9 mouse cellular contexts compared by ENCODE assay signal in the genomic region with DNA sequence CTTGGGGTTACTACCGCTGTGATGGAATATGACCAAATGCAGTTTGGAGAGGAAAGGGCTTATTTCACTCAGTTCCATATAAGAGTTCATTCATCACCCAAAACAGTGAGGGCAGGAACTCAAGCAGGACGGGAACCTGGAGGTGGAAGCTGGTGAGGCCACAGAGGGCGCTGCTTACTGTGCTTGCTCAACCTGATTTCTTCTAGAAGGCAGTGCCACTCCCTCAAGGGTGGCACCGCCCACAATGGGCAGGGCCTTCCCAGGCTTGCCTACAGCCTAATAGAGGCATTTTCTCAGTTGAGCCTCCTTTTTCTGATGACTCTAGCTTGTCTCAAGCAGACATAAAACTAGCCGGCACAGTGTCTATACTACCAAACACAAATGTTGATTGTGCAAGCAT. TPM values are rescaled to one million over a fixed set of nuclear protein-coding genes. Genes with fewer than 3 reads are reported as not detected.
DNase-seq lines count a peak whose midpoint lies in the region; ATAC-seq and TF ChIP-seq lines count a peak whose summit lies in the region.
"Had no signal": no experiment of that assay in that cellular context is flagged by ENCODE, and none has a peak within 500 bp of the region (broad histone marks: within the 10 kb centered on the region; RNA-seq: fewer than 3 reads in every experiment).

No protein-coding gene starts in this region.

- TF ChIP-seq CTCF in layer of hippocampus, adult 2 months (conservative IDR thresholded peaks at IDR 0.05), result 0 out of 2 replicates have a peak, but pooled peaks have one; percentile 26

- H3K27ac ChIP-seq in layer of hippocampus, adult 2 months, result no peak overlapping the region
- H3K27ac ChIP-seq: limb, embryonic 13.5 days had no signal

- ATAC-seq in neutrophil, adult 5-6 weeks (ENCODE audit: extremely low read depth, insufficient number of reproducible peaks, low FRiP score, poor library complexity, severe bottlenecking), result peak; percentile 97

- H3K4me3 ChIP-seq in layer of hippocampus, adult 2 months, result no peak overlapping the region
- H3K4me3 ChIP-seq: limb, embryonic 13.5 days had no signal

- DNase-seq in layer of hippocampus, adult 2 months (ENCODE audit: low spot score in 2 of 2), result no peak
- DNase-seq in layer of hippocampus, adult 9-10 months (ENCODE audit: low spot score), result no peak
- DNase-seq in MEL-GATA-1-ER (ENCODE audit: extremely low read depth, low read depth), result peak; percentile 44
- peak; percentile 11 for DNase-seq in embryo, embryonic 11 days
- peak; percentile 74 for DNase-seq in liver
- DNase-seq in yolk sac, embryonic 10.5 days (ENCODE audit: low spot score), result no peak
- DNase-seq in right cerebral cortex, postnatal 25 days, result no peak

RNA-seq across cellular contexts. Expression of gene Retn, which starts 9.8 kb away (rescaled TPM):
- total RNA-seq in layer of hippocampus, adult 2 months (2021), result 1 to 10 TPM in 1 of 2 experiments, under 1 TPM in 1; 0.67 to 1.1 TPM
- total RNA-seq in neutrophil, adult 5-6 weeks (2017), result 16.1 and 19.3 TPM in 2 replicates

RNA-seq across cellular contexts. Expression of gene Stxbp2, which starts 15.0 kb away (rescaled TPM):
- 10 to 100 TPM; 43.3 to 55.7 TPM for total RNA-seq in layer of hippocampus, adult 2 months (2021)
- 223 and 277 TPM in 2 replicates for total RNA-seq in neutrophil, adult 5-6 weeks (2017)

RNA-seq across cellular contexts. Expression of gene Mcemp1, which starts 19.8 kb away (rescaled TPM):
- total RNA-seq in layer of hippocampus, adult 2 months (2021), result not detected
- 214 and 229 TPM in 2 replicates for total RNA-seq in neutrophil, adult 5-6 weeks (2017)

RNA-seq across cellular contexts. Expression of gene Pcp2, which starts 20.5 kb away (rescaled TPM):
- 1 to 10 TPM in 1 of 2 experiments, under 1 TPM in 1; 0.88 to 3.6 TPM for total RNA-seq in layer of hippocampus, adult 2 months (2021)
- total RNA-seq in neutrophil, adult 5-6 weeks (2017), result 0.86 TPM in 1 of 2 replicates, not detected in the other

RNA-seq across cellular contexts. Expression of gene Pet100, which starts 24.5 kb away (rescaled TPM):
- total RNA-seq in layer of hippocampus, adult 2 months (2021), result 10 to 100 TPM; 87.0 to 87.3 TPM
- total RNA-seq in neutrophil, adult 5-6 weeks (2017), result 153 and 163 TPM in 2 replicates

Comparison
In these comparisons a context has a peak if more than half of its experiments do, and no peak if none do; other contexts are left out.
1. DNase-seq: peak in MEL-GATA-1-ER (single experiment), embryo, embryonic 11 days (single experiment) and liver (single experiment); none in layer of hippocampus, adult 2 months (0 of 2), layer of hippocampus, adult 9-10 months (single experiment), yolk sac, embryonic 10.5 days (single experiment) and right cerebral cortex, postnatal 25 days (single experiment).
2. RNA of gene Mcemp1, which starts 19.8 kb away (total RNA-seq): 214 to 229 TPM in neutrophil, adult 5-6 weeks; not detected in layer of hippocampus, adult 2 months; every median in the first group is over 100 times any median in the second.